Mouse (Mus musculus) kidney, adult 2 months (tissue): ENCODE data around the gene Slc39a11.

Experiments used
- CTCF ChIP-seq: fragments of 200-500 bp; conservative IDR thresholded peaks from 2 replicates; pipeline ENCODE4 v1.5.1; 2011; ENCODE audit warnings: low read depth, mild to moderate bottlenecking, control low read depth, low read length, moderate library complexity, mixed read lengths; ENCODE audit not compliant: insufficient read depth, insufficient read length
- POLR2A ChIP-seq: fragments of 200-500 bp; IDR thresholded peaks from one replicate; pipeline ENCODE4 v1.6.1; 2011; ENCODE audit warnings: low read depth, low read length, control low read depth

GRCm38 (mm10) chr11:113409121-113409520, 240.8 kb downstream of the Slc39a11 start:
- TF ChIP-seq CTCF (no peak; the same call in 1 of the 2 replicates), POLR2A (no peak)
